Mouse (Mus musculus) left cerebral cortex, postnatal 36 days (tissue): ENCODE data around the gene Anapc13. TPM values are rescaled to one million over a fixed set of nuclear protein-coding genes. Genes with fewer than 3 reads are reported as not detected.

Source experiments
- DNase-seq, 2 experiments: peaks; one replicate each; pipeline ENCODE4 v3.0.0; 2021 to 2022; ENCODE audit warnings: low spot score in 2 of 2, mixed read lengths in 1 of 2
- intact Hi-C: fragments of 180-260 bp; cut with DNase I; formaldehyde crosslinking; loops from one replicate; pipeline ENCODE4 v1.15.1; 2025
- total RNA-seq, 2 experiments: library from RNA; stranded (reverse); gene quantifications; 2 replicates each; pipeline ENCODE4 v1.2.3; 2021

Anapc13 gene
- total RNA-seq, 2 experiments from 2014 or later: 91.6 to 109 TPM

- intact Hi-C loops: loop anchor here (5.0 kb wide), 1 partner anchor 90 kb away; the partner anchor contains the start of gene Amotl2
- DNase-seq: no peak
These were observed 1.3 kb downstream of the Anapc13 start for GRCm38 (mm10) chr9:102627442-102627841.

- intact Hi-C loops: loop anchor here (5.0 kb wide), 1 partner anchor 88 kb away; the partner anchor contains the start of gene Amotl2
- DNase-seq: no peak
These were observed 3.0 kb downstream of the Anapc13 start for GRCm38 (mm10) chr9:102629052-102629451.

GRCm38 (mm10) chr9:102631589-102632147, 5.6 kb downstream of the Anapc13 start:
- no peak for DNase-seq
- intact Hi-C loops: loop anchor here (5.0 to 10.0 kb wide), 2 partner anchors 246 to 673 kb away; partner anchors contain the start of genes 1300017J02Rik and Topbp1

- intact Hi-C loops: loop anchor here (5.0 to 10.0 kb wide), 2 partner anchors 245 to 673 kb away; partner anchors contain the start of genes 1300017J02Rik and Topbp1
- DNase-seq: no peak
These were observed 6.1 kb downstream of the Anapc13 start for GRCm38 (mm10) chr9:102632173-102632572.

GRCm38 (mm10) chr9:102632923-102633537, 6.9 kb downstream of the Anapc13 start:
- intact Hi-C loops: loop anchor here (5.0 to 10.0 kb wide), 2 partner anchors 244 to 672 kb away; partner anchors contain the start of genes 1300017J02Rik and Topbp1

GRCm38 (mm10) chr9:102634453-102634852, 8.4 kb downstream of the Anapc13 start:
- DNase-seq: no peak
- intact Hi-C loops: loop anchor here (5.0 to 10.0 kb wide), 2 partner anchors 243 to 670 kb away; partner anchors contain the start of genes 1300017J02Rik and Topbp1

More at GRCm38 (mm10) chr9:102632923-102633537, 6.9 kb downstream of the Anapc13 start:
- DNase-seq: peak in 1 of 2 experiments; percentile 34

GRCm38 (mm10) chr9:102636553-102636952, 10.5 kb downstream of the Anapc13 start:
- peak; percentile 34 to 53 for DNase-seq
- intact Hi-C loops: loop anchor here (2.0 to 10.0 kb wide), 3 partner anchors 148 to 668 kb away; partner anchors contain the start of genes 1300017J02Rik and Topbp1

- intact Hi-C loops: loop anchor here (2.0 to 10.0 kb wide), 3 partner anchors 148 to 668 kb away; partner anchors contain the start of genes 1300017J02Rik and Topbp1
These were observed 11.0 kb downstream of the Anapc13 start for GRCm38 (mm10) chr9:102637115-102637514.

GRCm38 (mm10) chr9:102638963-102639362, 12.9 kb downstream of the Anapc13 start:
- DNase-seq: no peak
- intact Hi-C loops: loop anchor here (5.0 to 10.0 kb wide), 2 partner anchors 228 to 666 kb away; partner anchors contain the start of genes 1300017J02Rik and Topbp1

More at GRCm38 (mm10) chr9:102637115-102637514, 11.0 kb downstream of the Anapc13 start:
- no peak for DNase-seq

- intact Hi-C loops: loop anchor here (5.0 to 10.0 kb wide), 2 partner anchors 228 to 665 kb away; partner anchors contain the start of genes 1300017J02Rik and Topbp1
- no peak for DNase-seq
These were observed 13.4 kb downstream of the Anapc13 start for GRCm38 (mm10) chr9:102639510-102639909.

- no peak for DNase-seq
- intact Hi-C loops: no loop called here
These were observed 15.4 kb downstream of the Anapc13 start for GRCm38 (mm10) chr9:102641531-102641930.

- intact Hi-C loops: no loop called here
These were observed 17.0 kb downstream of the Anapc13 start for GRCm38 (mm10) chr9:102643071-102643485.

GRCm38 (mm10) chr9:102643486-102644101, 17.5 kb downstream of the Anapc13 start:
- intact Hi-C loops: no loop called here
- peak in 1 of 2 experiments; percentile 12 for DNase-seq

More at GRCm38 (mm10) chr9:102643071-102643485, 17.0 kb downstream of the Anapc13 start:
- no peak for DNase-seq

GRCm38 (mm10) chr9:102645119-102645695, 19.1 kb downstream of the Anapc13 start:
- DNase-seq: no peak
- intact Hi-C loops: no loop called here

- intact Hi-C loops: no loop called here
- no peak for DNase-seq
These were observed 20.9 kb downstream of the Anapc13 start for GRCm38 (mm10) chr9:102647010-102647409.

- intact Hi-C loops: no loop called here
- DNase-seq: no peak
These were observed 23.9 kb downstream of the Anapc13 start for GRCm38 (mm10) chr9:102649917-102650527.

- intact Hi-C loops: no loop called here
- no peak for DNase-seq
These were observed 24.5 kb downstream of the Anapc13 start for GRCm38 (mm10) chr9:102650637-102651036.

- intact Hi-C loops: no loop called here
- no peak for DNase-seq
These were observed 25.2 kb downstream of the Anapc13 start for GRCm38 (mm10) chr9:102651199-102651720.
